Mouse (Mus musculus): ENCODE data around the gene E2f2.

E2f2 gene

DNA sequence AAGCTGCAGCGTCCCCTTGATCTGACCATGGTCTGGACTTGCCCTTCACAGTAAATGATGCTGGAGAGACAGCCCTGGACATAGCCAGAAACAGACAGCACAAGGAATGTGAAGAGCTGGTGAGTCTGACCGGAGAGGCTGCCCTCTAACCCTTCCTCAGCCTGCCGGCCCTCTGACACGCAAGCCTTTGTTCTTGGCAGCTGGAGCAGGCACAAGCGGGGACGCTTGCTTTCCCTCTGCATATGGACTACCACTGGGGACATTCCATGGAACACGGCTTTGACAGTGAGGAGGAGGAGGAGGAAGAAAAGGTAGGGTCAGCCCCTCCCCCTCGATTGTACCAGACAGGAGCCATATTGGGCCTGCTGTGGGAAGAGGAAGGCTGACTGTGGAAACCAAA is 68.8 kb downstream of the E2f2 start:
- no peak for DNase-seq (ENCODE audit: low read depth, low spot score)

DNA sequence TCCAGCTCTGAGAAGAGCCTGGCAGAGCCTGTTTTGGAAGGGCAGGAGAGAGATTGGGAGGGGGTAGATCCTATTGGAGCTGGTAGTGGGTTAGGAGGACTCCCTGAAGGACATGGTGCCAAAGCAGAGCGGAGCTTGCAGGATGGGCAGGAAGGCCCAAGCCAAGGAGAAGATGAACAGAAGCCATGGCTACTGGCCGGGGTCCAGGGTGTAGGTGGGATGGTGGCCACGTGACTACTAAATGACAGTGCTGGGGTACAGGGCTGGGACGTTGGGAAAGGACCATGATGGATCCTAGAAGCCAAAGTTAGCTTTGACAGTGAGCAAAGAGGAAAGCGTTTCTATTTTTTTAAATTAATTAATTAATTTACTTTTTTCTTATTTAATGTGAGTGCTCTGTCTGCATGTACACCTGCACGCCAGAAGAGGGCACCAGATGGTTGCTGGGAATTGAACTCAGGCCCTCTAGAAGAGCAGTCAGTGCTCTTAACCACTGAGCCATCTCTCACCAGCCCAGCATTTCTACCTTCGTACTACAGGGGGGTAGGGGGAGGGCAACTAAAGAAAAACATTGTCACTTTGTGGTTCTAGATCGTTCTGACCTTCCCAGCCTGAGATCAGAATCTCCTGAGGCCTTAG is 70.0 kb downstream of the E2f2 start:
- no peak for DNase-seq (ENCODE audit: low read depth, low spot score)

DNA sequence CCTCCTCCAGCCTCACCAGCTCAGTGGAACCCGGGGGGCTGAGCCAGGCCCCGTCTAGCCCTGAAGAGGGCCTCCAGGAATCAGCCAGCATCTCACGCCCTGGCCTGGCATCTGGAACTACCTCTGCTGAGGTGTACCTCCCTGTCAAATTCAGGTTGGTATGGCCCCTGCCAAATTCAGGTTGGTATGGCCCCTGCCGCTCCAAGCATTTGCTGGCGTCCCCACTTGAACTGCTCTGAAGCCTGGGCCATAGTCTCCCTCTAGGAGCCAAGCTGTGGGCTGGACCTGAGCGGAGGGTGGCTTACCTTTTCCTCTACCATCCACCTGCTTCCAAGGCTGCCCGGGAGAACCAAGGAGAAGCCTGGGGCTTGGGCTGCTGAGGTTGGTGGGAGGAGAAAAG is 70.5 kb downstream of the E2f2 start:
- DNase-seq (ENCODE audit: low read depth, low spot score): no peak

DNA sequence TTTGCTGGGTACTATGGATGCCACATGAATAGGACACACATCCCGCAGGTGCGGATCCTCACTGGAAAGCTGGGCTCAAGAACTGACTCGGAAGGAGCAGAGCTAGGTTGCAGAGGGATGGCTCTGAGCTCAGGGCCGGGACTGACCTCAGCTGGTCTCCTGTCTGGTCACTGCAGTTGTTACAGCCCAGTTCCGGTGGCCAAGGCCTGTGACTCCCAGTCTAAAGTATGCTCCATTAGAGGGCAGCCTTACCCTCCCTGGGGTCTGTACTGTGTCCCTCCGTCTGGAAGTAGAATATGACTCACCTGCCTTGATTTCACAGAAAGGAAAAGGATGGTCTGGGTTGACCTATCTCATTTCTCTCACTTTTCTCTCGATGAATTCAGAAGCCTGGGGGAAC is 72.0 kb downstream of the E2f2 start:
- no peak for DNase-seq (ENCODE audit: low read depth, low spot score)
